Mouse (Mus musculus): ENCODE measurements around the gene Kcnk10.

GRCm38 (mm10) chr12:98569380-98569779 lies 8.7 kb downstream of the Kcnk10 start:
- TF ChIP-seq POLR2A (IDR thresholded peaks at IDR 0.05; ENCODE audit: borderline replicate concordance, extremely low read depth, low read depth, low read length), result no peak
- no peak for TF ChIP-seq CTCF (IDR thresholded peaks at IDR 0.05; ENCODE audit: insufficient read depth, low read length)

Measured in lung, adult 2 months (tissue).